Mouse (Mus musculus) liver, embryonic 12.5 days (tissue): ENCODE data around the gene Tmed10. TPM values are rescaled to one million over a fixed set of nuclear protein-coding genes. Genes with fewer than 3 reads are reported as not detected.

ENCODE experiments used
- ATAC-seq: fragments of 200-750 bp; cut with Nextera tagmentation; 2 replicates; pipeline ENCODE4 v1.8.0; 2017; ENCODE audit warnings: moderate number of reproducible peaks, mild to moderate bottlenecking, moderate library complexity
- H3K27ac ChIP-seq: fragments of 300-500 bp; sonication (generic); 2 replicates; pipeline ENCODE4 v1.5.1; 2016; ENCODE audit warnings: mild to moderate bottlenecking
- H3K27me3 ChIP-seq: fragments of 300-500 bp; sonication (generic); replicated peaks from 2 replicates; pipeline ENCODE4 v1.6.1; 2016; ENCODE audit warnings: mild to moderate bottlenecking, moderate library complexity
- H3K36me3 ChIP-seq: fragments of 300-500 bp; sonication (generic); 2 replicates; pipeline ENCODE4 v1.6.1; 2016; ENCODE audit warnings: mild to moderate bottlenecking, moderate library complexity
- H3K4me1 ChIP-seq: fragments of 300-500 bp; sonication (generic); 2 replicates; pipeline ENCODE4 v1.6.1; 2016
- H3K4me2 ChIP-seq: fragments of 300-500 bp; sonication (generic); 2 replicates; pipeline ENCODE4 v1.6.1; 2016; ENCODE audit warnings: mild to moderate bottlenecking, moderate library complexity
- H3K4me3 ChIP-seq: fragments of 300-500 bp; sonication (generic); 2 replicates; pipeline ENCODE4 v1.5.1; 2016; ENCODE audit warnings: mild to moderate bottlenecking, moderate library complexity
- H3K9ac ChIP-seq: fragments of 300-500 bp; sonication (generic); 2 replicates; pipeline ENCODE4 v1.6.1; 2016; ENCODE audit warnings: mild to moderate bottlenecking, moderate library complexity
- H3K9me3 ChIP-seq: fragments of 300-500 bp; sonication (generic); replicated peaks from 2 replicates; pipeline ENCODE4 v1.6.1; 2016; ENCODE audit warnings: mild to moderate bottlenecking, moderate library complexity
- WGBS: fragments of 180-500 bp; shearing (Covaris S2); methylation state at CpG from one replicate; pipeline ENCODE4 v1.1.7; 2016; ENCODE audit not compliant: insufficient replicate concordance; 5-methylcytosine and 5-hydroxymethylcytosine counted together
- polyA plus RNA-seq: library from polyadenylated mRNA; unstranded; fragments of >200 nt; fragmentation: Nextera tagmentation; extraction: Ambion mirVana; gene quantifications from 2 replicates; pipeline ENCODE4 v1.2.1, GENCODE M21; 2016

Gene Tmed10
- polyA plus RNA-seq = 194 and 195 TPM in 2 replicates

- peak within 1 kb of the TSS; percentile 73 for H3K4me2 ChIP-seq
- no peaks in the 10 kb centered on the region for H3K36me3 ChIP-seq
- H3K27ac ChIP-seq = peak within 1 kb of the TSS; percentile 90
- peak; percentile 91 for ATAC-seq
- 2% methylated on average over 37 of the region's 37 CpGs for WGBS
- peak within 1 kb of the TSS; percentile 88 for H3K9ac ChIP-seq
- no peaks in the 10 kb centered on the region for H3K27me3 ChIP-seq
- peak within 1 kb of the TSS; percentile 87 for H3K4me3 ChIP-seq
- H3K9me3 ChIP-seq = no peaks in the 10 kb centered on the region
- H3K4me1 ChIP-seq = peaks cover 46% of the 10 kb centered on the region
Measured at GRCm38 (mm10) chr12:85374561-85375272, at the start of gene Tmed10. Tmed10 (minus strand) TSS chr12:85374847.

GRCm38 (mm10) chr12:85423236-85423635, 48.6 kb upstream of the Tmed10 start:
- H3K4me1 ChIP-seq = 0 out of 2 replicates have a peak, but pooled peaks cover 5% of the 10 kb centered on the region
- H3K36me3 ChIP-seq = no peaks in the 10 kb centered on the region
- no peaks in the 10 kb centered on the region; the same call in 1 of the 2 replicates for H3K27me3 ChIP-seq
- no peaks in the 10 kb centered on the region for H3K9me3 ChIP-seq
- no peak overlapping the region for H3K4me2 ChIP-seq
- no peak overlapping the region for H3K9ac ChIP-seq
- H3K27ac ChIP-seq = no peak overlapping the region
- WGBS = 65% methylated on average over 11 of the region's 11 CpGs
- ATAC-seq = no peak
- H3K4me3 ChIP-seq = no peak overlapping the region

- Histone ChIP-seq H3K27me3 (no peaks in the 10 kb centered on the region; the same call in 1 of the 2 replicates), H3K9me3 (no peaks in the 10 kb centered on the region), H3K9ac (no peak overlapping the region), H3K27ac (no peak overlapping the region), H3K4me1 (0 out of 2 replicates have a peak, but pooled peaks cover 5% of the 10 kb centered on the region), H3K4me2 (no peak overlapping the region), H3K4me3 (no peak overlapping the region), H3K36me3 (no peaks in the 10 kb centered on the region)
- ATAC-seq = no peak
- WGBS = 68% methylated on average over 8 of the region's 8 CpGs
Measured at GRCm38 (mm10) chr12:85422536-85422935, 47.9 kb upstream of the Tmed10 start.

GRCm38 (mm10) chr12:85420945-85421344, 46.3 kb upstream of the Tmed10 start:
- Histone ChIP-seq H3K4me3 (no peak overlapping the region), H3K4me1 (0 out of 2 replicates have a peak, but pooled peaks cover 5% of the 10 kb centered on the region), H3K9ac (no peak overlapping the region), H3K9me3 (no peaks in the 10 kb centered on the region), H3K27ac (no peak overlapping the region), H3K27me3 (no peaks in the 10 kb centered on the region; the same call in 1 of the 2 replicates), H3K4me2 (no peak overlapping the region), H3K36me3 (no peaks in the 10 kb centered on the region)
- no peak for ATAC-seq
- WGBS = 46% methylated on average over 9 of the region's 9 CpGs

- Histone ChIP-seq H3K36me3 (no peaks in the 10 kb centered on the region), H3K9me3 (no peaks in the 10 kb centered on the region), H3K9ac (no peak overlapping the region), H3K4me3 (no peak overlapping the region), H3K27me3 (no peaks in the 10 kb centered on the region; the same call in 1 of the 2 replicates), H3K4me1 (no peaks in the 10 kb centered on the region), H3K27ac (no peak overlapping the region), H3K4me2 (no peak overlapping the region)
- ATAC-seq = no peak
- 26% methylated on average over 9 of the region's 9 CpGs for WGBS
Measured at GRCm38 (mm10) chr12:85417845-85418244, 43.2 kb upstream of the Tmed10 start.

GRCm38 (mm10) chr12:85416298-85416697, 41.7 kb upstream of the Tmed10 start:
- WGBS = 42% methylated on average over 5 of the region's 5 CpGs

GRCm38 (mm10) chr12:85415876-85416275, 41.2 kb upstream of the Tmed10 start:
- H3K4me1 ChIP-seq = no peaks in the 10 kb centered on the region
- no peak for ATAC-seq
- no peak overlapping the region for H3K9ac ChIP-seq
- H3K4me3 ChIP-seq = no peak overlapping the region
- no peak overlapping the region for H3K27ac ChIP-seq
- H3K36me3 ChIP-seq = no peaks in the 10 kb centered on the region
- H3K9me3 ChIP-seq = no peaks in the 10 kb centered on the region
- no peak overlapping the region for H3K4me2 ChIP-seq
- WGBS = 52% methylated on average over 3 of the region's 3 CpGs
- H3K27me3 ChIP-seq = no peaks in the 10 kb centered on the region

More at GRCm38 (mm10) chr12:85416298-85416697, 41.7 kb upstream of the Tmed10 start:
- H3K4me1 ChIP-seq = no peaks in the 10 kb centered on the region
- no peaks in the 10 kb centered on the region for H3K36me3 ChIP-seq
- H3K9me3 ChIP-seq = no peaks in the 10 kb centered on the region
- no peak overlapping the region for H3K27ac ChIP-seq
- no peak overlapping the region for H3K4me3 ChIP-seq
- no peak for ATAC-seq
- H3K9ac ChIP-seq = no peak overlapping the region
- no peaks in the 10 kb centered on the region for H3K27me3 ChIP-seq
- no peak overlapping the region for H3K4me2 ChIP-seq

- no peaks in the 10 kb centered on the region for H3K27me3 ChIP-seq
- H3K9ac ChIP-seq = no peak overlapping the region
- H3K4me3 ChIP-seq = no peak overlapping the region
- ATAC-seq = no peak
- no peak overlapping the region for H3K27ac ChIP-seq
- H3K4me2 ChIP-seq = no peak overlapping the region
- H3K9me3 ChIP-seq = no peaks in the 10 kb centered on the region
- no peaks in the 10 kb centered on the region for H3K4me1 ChIP-seq
- H3K36me3 ChIP-seq = no peaks in the 10 kb centered on the region
- 69% methylated on average over 2 of the region's 2 CpGs for WGBS
Measured at GRCm38 (mm10) chr12:85411136-85411535, 36.5 kb upstream of the Tmed10 start.

- peaks cover 26% of the 10 kb centered on the region for H3K27me3 ChIP-seq
- H3K9me3 ChIP-seq = no peaks in the 10 kb centered on the region
- no peaks in the 10 kb centered on the region for H3K4me1 ChIP-seq
- no peaks in the 10 kb centered on the region for H3K36me3 ChIP-seq
- WGBS = 67% methylated on average over 4 of the region's 4 CpGs
- no peak overlapping the region for H3K4me2 ChIP-seq
- H3K27ac ChIP-seq = no peak overlapping the region
- H3K9ac ChIP-seq = no peak overlapping the region
- no peak for ATAC-seq
- no peak overlapping the region for H3K4me3 ChIP-seq
Measured at GRCm38 (mm10) chr12:85397960-85398272, 23.3 kb upstream of the Tmed10 start.

GRCm38 (mm10) chr12:85397063-85397959, 22.7 kb upstream of the Tmed10 start:
- H3K27me3 ChIP-seq = peaks cover 30% of the 10 kb centered on the region
- no peaks in the 10 kb centered on the region for H3K36me3 ChIP-seq
- 58% methylated on average over 18 of the region's 18 CpGs for WGBS
- no peaks in the 10 kb centered on the region for H3K9me3 ChIP-seq
- H3K4me2 ChIP-seq = no peak overlapping the region
- H3K9ac ChIP-seq = no peak overlapping the region
- ATAC-seq = no peak
- no peak overlapping the region for H3K27ac ChIP-seq
- no peaks in the 10 kb centered on the region for H3K4me1 ChIP-seq
- no peak overlapping the region for H3K4me3 ChIP-seq

- H3K36me3 ChIP-seq = no peaks in the 10 kb centered on the region
- H3K9me3 ChIP-seq = no peaks in the 10 kb centered on the region
- H3K4me3 ChIP-seq = no peak overlapping the region
- peak overlapping the region; percentile 17; the same call in 1 of the 2 replicates for H3K27ac ChIP-seq
- no peak overlapping the region for H3K9ac ChIP-seq
- no peak overlapping the region for H3K4me2 ChIP-seq
- WGBS = 34% methylated on average over 7 of the region's 7 CpGs
- peaks cover 29% of the 10 kb centered on the region for H3K27me3 ChIP-seq
- H3K4me1 ChIP-seq = peaks cover 13% of the 10 kb centered on the region
- no peak for ATAC-seq
Measured at GRCm38 (mm10) chr12:85393981-85394380, 19.3 kb upstream of the Tmed10 start.

GRCm38 (mm10) chr12:85393526-85393925, 18.9 kb upstream of the Tmed10 start:
- 57% methylated on average over 5 of the region's 5 CpGs for WGBS
- H3K9me3 ChIP-seq = no peaks in the 10 kb centered on the region
- no peak overlapping the region for H3K9ac ChIP-seq
- H3K27me3 ChIP-seq = peaks cover 25% of the 10 kb centered on the region
- H3K4me3 ChIP-seq = no peak overlapping the region
- no peaks in the 10 kb centered on the region for H3K36me3 ChIP-seq
- peaks cover 18% of the 10 kb centered on the region for H3K4me1 ChIP-seq
- H3K27ac ChIP-seq = no peak overlapping the region
- ATAC-seq = no peak
- no peak overlapping the region for H3K4me2 ChIP-seq
